Mouse (Mus musculus) left cerebral cortex, postnatal 25 days (tissue): ENCODE data around the gene Tmsb15b2. TPM values are rescaled to one million over a fixed set of nuclear protein-coding genes. Genes with fewer than 3 reads are reported as not detected.
"Not testable (repeated sequence)": the region's sequence is repeated elsewhere in the genome, so short reads cannot be mapped to it uniquely, and the experiment has no call there.

Experiments
- DNase-seq, 2 experiments: peaks; one replicate each; pipeline ENCODE4 v3.0.0; 2022; ENCODE audit warnings: low spot score in 2 of 2, mixed read lengths in 1 of 2
- intact Hi-C: fragments of 180-260 bp; cut with DNase I; formaldehyde crosslinking; loops from one replicate; pipeline ENCODE4 v1.15.1; 2025
- total RNA-seq, 2 experiments: library from RNA; stranded (reverse); gene quantifications; 2 replicates each; pipeline ENCODE4 v1.2.3; 2021

The Tmsb15b2 gene
- total RNA-seq = 10 to 100 TPM in 1 of 2 experiments, 1 to 10 TPM in 1; 9.7 to 13.4 TPM

DNA sequence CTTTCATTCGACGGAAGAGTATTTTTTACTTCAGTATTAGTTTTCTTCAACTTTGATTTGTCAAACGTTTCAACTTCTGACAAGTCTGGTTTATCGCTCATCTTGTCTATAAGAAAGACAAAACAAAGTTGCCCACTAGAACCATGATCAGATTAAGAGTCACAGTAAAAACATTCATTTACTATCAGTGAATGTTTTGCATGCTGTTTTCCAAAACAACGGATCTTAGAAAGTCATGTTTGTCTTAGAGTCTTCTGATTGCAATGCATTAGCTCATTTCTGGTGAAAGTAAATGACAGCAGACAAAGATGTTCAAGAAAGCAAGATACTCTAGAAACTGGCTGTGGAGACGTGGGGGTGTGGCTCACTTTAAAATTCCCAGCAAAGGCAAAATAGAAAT is at the start of gene Tmsb15b2:
Tmsb15b2 (minus strand) TSS at position 101 of the 400 bp plus-strand sequence.
- DNase-seq = not testable (repeated sequence)
- intact Hi-C loops = loop anchor here (5.0 kb wide), 1 partner anchor 42 kb away; no protein-coding TSS in a partner anchor

DNA sequence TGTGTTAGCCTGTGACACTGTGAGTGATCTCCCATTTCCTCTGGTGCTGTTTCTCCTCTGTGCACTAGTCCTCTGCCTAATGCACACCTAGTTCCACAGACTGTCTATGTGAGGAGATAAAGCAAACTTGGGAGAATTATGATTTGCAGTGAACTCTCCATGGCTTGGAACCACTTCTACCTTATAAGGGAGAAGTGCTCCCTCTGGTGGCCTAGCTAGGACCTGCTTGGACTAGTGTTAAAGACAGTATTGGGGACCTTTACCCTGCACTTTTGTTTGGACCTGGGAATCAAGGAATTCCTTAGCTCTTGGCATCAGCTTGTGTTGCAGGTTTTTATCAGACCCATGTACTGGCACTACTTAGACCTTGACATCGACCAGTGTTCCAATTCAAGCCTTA is 44.0 kb upstream of the Tmsb15b2 start:
- DNase-seq = peak; percentile 43 to 51
- intact Hi-C loops = loop anchor here (2.0 to 10.0 kb wide), 5 partner anchors 42 to 425 kb away; partner anchors contain the start of genes Morf4l2, Tceal3, Tmsb15b1 and Tmsb15b2

DNA sequence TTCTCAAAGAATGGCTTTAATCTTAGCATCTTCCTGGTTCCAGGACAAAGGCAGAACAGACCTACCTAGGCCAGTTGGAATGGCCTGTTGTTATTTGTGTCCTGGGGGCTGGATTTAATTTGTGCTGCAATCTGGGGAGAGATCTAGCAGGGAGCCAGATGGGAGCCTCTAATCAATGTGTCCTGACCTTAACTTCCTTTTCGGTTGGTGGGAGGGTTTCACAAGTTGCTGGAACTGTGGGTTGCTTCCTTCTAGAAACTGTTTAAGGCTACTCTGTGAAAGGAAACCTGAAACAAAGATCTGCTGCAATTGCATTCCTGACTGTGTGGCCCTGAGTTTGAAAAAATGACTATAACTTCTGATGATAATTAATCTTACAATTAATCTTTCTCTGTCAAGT is 42.4 kb upstream of the Tmsb15b2 start:
- DNase-seq = no peak
- intact Hi-C loops = loop anchor here (2.0 to 10.0 kb wide), 5 partner anchors 40 to 423 kb away; partner anchors contain the start of genes Morf4l2, Tceal3, Tmsb15b1 and Tmsb15b2

DNA sequence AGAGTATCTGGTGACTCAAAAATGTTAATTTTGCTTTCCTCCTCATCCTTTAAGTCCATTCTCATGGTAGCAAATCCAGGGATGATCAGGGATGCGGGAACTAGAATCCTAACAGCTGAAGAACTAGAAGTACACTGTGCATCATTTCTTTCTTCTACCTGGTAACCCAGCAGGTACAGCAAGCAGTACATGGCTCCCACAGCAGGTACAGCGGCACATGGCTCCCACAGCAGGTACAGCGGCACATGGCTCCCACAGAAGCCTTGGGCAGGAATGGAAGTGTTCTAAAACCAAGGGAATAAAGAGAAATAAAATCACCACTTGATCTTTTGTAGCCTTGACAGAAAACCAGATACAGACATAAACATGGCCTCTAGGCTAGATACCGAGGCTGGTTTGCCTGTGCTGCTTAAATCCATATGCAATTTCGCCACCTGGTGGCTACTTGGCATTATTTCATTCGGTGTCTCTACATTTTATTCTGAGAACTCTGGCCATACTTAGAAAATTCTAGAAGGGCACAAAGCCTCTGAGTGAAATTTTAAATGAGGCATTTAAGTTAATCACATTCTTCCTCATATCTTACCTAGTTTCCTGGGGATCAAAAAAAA is 39.9 kb upstream of the Tmsb15b2 start:
- DNase-seq = peak; percentile 65 to 69
- intact Hi-C loops = loop anchor here (5.0 to 10.0 kb wide), 4 partner anchors 38 to 420 kb away; partner anchors contain the start of genes Morf4l2, Tceal3, Tmsb15b1 and Tmsb15b2

DNA sequence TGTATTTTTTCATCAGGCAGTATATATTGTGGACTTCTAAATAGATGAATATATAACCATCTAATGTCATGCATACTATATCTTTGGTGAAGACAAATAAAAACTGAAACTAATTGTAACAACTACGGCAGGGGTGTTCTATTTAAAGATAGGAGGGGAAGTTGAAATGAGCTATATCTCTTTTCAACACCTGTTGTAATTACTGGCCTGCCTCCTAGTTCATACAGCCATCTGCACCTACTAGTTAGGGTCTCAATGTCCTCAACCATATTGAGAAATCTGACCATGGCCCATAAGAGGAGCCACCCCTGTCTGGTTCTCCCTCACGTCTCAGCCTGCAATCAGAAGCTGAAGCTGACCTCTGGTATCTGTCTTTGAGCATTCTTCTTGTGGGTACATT is 21.0 kb upstream of the Tmsb15b2 start:
- intact Hi-C loops = no loop called here
- DNase-seq = no peak

DNA sequence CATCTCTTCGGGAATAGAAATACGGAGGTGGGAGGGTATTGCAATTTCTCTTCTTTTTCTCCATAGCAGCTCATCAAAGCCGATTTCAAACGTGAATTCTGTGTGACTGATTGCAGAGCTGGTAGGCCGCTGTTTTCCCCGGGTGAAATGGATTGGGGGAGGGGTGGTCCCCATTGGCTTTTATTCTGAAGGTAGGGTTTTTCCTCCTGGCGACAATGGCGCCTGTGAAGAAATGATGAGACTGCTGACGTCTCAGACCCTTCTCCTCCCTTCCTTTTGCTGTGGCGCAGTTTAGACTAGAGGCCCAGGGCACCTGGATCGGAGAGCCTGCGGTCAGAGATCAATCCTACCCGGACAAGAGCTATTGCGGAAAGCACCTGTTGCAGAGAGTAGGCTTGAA is 18.3 kb upstream of the Tmsb15b2 start:
- DNase-seq = peak in 1 of 2 experiments; percentile 22
- intact Hi-C loops = no loop called here

DNA sequence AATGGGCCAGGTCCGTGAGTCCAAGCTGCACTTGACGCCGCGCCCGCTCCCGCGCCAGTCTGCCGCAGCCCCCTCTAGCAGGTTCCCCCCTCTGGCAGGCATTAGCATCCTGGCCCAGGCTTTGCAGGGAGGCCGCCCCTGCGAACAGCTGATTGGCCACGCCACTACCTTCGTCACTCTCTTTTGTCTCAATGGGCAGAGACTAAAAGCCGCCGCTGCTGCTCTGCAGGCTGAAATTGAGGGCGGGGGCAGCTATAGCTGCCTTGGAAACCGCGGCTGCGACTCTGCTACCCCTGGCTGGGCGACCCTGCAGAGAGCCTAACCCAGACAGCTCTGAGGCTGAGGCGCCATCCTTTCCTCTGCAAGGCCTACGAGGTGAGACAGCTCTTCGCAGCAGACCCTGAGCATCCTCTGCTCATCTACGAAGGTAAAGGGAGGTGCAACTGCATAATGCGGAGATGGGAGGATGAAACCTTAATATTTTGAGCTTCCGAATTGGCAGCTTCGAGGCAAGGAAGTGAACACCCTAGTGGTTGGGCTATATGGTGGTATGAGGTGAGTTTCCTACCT is 17.8 kb upstream of the Tmsb15b2 start, which contains the start of gene Zcchc18:
Zcchc18 (plus strand) TSS at position 178 of the 570 bp plus-strand sequence.
- DNase-seq = peak; percentile 81 to 93
- intact Hi-C loops = no loop called here

DNA sequence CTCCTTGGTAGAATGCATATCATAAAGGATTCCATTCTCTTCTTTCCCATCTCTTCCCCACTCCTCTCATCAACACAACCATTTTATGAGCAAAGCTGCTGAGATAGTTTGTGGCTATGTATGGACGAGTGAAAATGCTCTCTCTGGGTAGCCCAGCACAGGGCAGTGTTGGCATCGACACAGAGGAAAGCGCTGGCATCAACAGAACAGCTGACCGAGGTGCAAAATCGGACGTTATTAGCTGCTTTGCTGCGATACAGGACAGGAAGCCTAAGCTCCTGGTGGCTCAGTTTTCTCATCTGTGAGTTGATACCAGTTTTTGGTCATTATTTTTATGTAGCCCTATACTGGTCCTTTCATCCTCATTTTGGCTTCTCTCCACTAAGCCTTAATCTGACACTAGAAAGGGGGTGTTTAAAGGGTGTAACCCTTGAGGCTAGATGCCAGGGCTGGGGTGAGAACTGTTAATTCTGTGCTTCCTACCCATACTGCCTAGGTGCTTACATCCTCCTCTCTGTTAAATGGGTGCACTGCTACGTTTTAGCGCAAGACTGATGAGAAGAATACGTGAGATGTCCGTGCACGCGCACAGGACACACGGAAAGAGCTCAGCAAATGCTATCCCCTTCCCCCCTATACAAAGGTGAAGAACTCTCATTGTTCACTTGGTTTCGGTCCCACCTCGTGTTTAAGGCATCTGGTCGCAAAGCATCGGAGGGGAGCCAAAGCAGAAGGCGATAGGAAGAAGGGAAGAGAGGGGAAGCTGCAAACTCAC is 17.1 kb upstream of the Tmsb15b2 start:
- intact Hi-C loops = no loop called here
- no peak for DNase-seq

DNA sequence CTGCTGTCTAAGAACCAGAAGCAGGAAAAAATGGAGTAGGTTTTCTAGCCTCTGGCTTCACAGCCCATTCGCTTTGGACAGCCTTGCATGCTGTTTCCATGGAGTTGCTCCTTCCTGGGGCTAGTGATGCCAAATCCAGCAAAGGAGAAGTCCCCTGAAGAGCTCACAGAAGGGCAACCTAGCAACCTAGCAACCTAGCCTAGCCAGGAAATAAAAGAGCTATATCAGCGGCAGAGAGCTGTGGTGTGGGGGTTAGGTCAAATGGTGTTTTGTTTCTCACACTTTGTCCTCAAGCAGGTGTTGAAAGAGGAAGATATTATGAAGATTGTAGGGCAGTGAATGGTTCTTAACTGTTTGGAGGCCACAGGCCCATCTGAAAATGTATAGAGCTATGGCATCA is 16.0 kb upstream of the Tmsb15b2 start:
- intact Hi-C loops = no loop called here
- DNase-seq = no peak

DNA sequence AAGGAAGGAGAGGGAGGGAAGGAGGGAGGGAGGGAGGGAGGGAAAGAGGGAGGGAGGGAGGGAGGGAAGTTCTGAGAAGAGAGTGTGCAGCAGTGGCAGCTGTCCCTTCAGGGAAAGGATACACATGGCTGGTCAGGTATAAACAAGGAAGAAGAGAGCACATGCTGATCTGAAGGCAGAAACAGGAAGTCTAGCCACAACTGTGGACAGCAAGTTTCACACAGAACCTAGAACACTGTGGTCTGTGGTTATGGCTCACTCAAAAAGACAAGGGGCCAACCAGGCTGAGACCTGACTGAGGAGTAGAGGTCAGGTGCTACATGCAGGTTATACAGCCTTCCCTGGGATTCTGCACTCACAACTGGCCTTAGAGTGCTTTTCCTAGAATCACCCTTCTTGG is 10.7 kb upstream of the Tmsb15b2 start:
- intact Hi-C loops = no loop called here
- DNase-seq = no peak

DNA sequence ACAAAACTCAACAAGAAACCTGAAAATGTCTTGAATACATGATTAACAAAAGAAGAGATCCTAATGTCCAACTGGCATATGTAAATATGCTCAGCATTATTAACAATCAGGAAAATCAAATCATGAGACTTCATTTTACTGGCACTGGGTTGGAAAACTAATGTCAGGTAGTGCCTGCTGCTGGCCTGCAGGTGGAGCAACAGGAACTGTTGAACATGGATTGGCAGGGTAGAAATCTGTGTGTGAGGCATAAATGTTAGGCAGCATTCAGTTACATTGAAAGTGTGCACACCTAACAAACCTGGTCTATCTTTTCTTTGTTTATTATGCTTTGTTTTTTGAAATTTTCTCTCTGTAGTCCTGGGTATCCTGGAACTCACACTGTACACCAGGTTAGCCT is 3.3 kb upstream of the Tmsb15b2 start:
- DNase-seq = no peak
- intact Hi-C loops = loop anchor here (2.0 to 5.0 kb wide), 2 partner anchors 20 to 39 kb away; no protein-coding TSS in a partner anchor

DNA sequence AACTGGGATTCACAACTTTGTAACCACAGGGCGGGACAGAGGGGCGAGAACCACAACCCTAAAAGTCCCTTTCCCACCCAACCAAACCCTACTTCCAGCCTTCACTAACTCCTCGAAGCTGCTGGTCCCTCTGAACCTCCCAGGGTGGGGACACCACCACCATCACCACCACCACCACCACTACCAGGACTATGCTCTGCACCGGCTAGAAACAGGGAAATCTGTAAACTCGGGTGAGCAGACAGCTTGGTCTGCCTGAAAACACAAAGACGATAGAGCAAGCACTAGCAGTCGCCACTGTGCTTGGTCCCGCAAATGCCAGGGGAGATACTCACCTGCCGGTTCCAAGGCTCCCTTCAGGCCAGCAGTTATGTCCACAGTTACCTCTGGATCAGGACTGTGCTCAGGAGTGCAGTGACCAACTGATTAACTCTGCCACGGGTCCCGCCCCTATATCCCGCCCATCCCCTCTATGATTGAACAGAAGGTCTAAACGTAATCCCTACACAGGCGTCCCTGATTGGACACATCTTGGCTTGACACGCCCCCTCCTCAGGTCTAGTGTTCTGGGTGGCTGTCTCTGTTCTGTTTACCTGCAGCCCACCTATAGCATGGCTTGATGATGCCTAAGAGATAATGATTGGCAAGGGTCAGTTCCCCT is 1.3 kb upstream of the Tmsb15b2 start, which contains the start of the genes Tmsb15l and Tmsb15b1:
Tmsb15l (minus strand) TSS at position 446 of the 661 bp plus-strand sequence.
Tmsb15b1 (minus strand) TSS at position 451 of the 661 bp plus-strand sequence.
- intact Hi-C loops = loop anchor here (5.0 kb wide), 1 partner anchor 41 kb away; no protein-coding TSS in a partner anchor
- peak in 1 of 2 experiments; percentile 92 for DNase-seq

DNA sequence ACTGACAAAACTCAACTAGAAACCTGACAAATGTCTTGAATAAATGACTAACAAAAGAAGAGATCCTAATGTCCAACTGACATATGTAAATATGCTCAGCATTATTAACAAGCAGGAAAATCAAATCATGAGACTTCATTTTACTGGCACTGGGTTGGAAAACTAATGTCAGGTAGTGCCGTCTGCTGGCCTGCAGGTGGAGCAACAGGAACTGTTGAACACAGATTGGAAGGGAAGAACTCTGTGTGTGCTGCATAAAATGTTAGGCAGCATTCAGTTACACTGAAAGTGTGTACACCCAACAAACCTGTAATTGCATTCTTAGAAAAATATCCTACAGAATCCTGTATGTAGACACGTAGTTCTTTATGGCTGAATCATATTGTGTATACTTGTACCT is 15.6 kb downstream of the Tmsb15b2 start:
- DNase-seq = peak in 1 of 2 experiments; percentile 12
- intact Hi-C loops = loop anchor here (2.0 to 5.0 kb wide), 2 partner anchors 19 to 53 kb away; no protein-coding TSS in a partner anchor

DNA sequence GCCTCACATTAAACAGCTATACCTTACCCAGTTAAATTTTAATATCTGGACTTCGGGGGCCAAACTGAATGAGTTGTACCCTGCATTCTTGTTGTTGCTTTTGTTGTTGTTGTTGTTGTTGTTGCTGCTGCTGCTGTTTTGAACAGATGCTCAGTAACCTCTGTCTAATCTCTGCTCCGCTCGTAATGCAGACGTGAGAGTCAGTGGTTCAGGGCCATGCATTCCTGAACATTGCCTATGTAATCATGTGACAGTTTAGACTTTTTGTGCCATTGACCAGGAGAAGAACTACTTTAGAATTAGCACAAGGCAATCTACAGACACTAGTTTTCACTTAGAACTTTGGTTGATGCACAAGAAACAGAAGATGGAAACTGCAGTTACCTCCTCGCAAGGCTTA is 17.0 kb downstream of the Tmsb15b2 start:
- DNase-seq = not testable (repeated sequence)
- intact Hi-C loops = loop anchor here (2.0 to 5.0 kb wide), 2 partner anchors 21 to 54 kb away; no protein-coding TSS in a partner anchor

DNA sequence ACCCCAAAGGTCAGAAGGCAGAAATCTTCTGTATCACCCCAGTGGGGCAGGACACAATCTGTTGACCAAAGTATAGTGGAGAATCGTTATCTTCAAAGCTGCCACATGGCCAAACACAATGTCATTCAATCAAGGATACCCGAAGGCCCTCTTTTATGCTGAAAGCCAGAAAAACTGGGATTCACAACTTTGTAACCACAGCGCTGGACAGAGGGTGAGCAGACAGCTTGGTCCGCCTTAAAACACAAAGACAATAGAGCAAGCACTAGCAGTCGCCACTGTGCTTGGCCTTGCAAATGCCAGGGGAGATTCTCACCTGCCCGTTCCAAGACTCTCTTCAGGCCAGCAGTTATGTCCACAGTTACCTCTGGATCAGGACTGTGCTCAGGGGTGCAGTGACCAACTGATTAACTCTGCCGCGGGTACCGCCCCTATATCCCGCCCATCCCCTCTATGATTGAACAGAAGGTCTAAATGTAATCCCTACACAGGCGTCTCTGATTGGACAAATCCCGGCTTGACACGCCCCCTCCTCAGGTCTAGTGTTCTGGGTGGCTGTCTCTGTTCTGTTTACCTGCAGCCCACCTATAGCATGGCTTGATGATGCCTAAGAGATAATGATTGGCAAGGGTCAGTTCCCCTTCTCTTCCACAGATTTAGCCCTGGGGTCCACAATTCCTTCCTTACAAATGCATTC is 17.6 kb downstream of the Tmsb15b2 start:
- DNase-seq = peak; percentile 80 to 90
- intact Hi-C loops = loop anchor here (2.0 to 5.0 kb wide), 2 partner anchors 21 to 55 kb away; no protein-coding TSS in a partner anchor

DNA sequence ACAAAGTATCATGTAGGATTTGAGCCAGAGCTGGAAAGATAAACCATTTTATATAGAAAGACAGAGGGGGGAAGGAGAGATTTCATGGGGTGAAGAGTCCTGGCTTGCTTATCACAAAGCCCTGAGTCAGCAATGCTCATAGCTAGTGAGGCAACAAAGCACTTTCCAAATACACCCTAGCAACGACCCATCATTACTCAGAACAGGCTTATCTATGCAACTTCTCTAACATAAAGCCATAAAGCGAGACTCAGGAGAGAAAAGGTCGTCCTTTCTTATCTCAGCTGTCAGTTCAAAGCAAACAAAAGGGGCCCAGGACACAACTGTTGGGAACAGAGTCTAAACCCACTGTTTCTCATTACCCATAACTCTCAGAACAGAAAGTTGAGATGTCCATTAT is 37.3 kb downstream of the Tmsb15b2 start:
- intact Hi-C loops = no loop called here
- DNase-seq = no peak

DNA sequence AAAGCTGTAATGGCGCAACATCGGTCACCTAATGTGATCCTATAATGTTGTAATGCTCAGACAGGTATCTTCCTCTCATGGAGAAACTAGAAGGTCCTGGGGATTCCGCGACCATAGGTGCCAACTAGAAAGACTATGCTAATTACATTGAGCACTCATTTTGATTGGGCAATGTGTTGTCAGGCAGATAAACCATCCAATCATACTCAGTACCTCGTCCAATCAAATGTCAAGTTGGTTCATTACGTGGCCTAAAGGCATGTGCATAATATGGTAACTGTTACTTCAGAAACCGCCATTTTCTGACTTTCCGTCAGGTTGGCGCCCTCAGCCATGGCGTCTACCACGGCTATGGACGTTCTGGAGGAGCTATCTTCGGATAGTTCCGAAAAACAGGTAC is 48.3 kb downstream of the Tmsb15b2 start, which contains the start of gene H2bfm:
H2bfm (plus strand) TSS at position 295 of the 400 bp plus-strand sequence.
- intact Hi-C loops = no loop called here
- DNase-seq = no peak

DNA sequence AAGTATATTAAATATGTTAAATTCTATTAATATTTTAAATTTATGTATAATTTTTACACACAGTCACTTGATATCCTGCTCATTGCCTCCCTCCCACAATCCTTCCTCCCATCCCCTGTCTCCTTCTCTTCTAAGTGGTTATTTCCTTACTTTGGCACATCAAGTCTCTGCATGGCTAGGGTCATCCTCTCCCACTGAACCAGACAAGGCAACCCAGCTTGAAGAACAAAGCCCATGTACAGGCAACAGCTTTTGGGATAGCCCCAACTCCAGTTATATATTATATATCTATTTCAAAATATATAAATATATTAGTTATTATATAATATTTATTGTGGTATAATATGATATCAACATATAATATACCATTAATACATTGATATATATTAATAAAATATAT is 49.4 kb downstream of the Tmsb15b2 start:
- intact Hi-C loops = no loop called here
- DNase-seq = no peak
